Mouse (Mus musculus): ENCODE results near the gene C1qtnf12.

DNA sequence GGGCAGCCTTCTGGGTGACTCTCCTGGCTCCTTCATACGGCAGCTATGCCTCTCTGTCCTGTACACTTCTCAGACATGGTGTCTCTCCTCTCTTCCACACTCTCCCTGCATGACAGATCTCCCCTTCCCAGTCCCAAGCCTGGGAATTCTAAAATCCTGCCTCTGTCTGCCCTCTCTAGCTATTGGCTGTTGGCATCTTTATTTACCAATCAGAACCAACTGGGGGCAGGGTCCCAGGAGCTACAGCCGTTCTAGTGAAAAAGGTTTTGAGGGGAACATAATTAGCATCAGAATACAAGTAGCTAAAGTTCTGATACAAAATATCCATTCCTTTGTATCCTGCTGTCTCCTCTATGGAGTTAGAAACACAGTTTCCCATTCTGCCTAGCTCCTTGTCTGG lies 21.7 kb downstream of the C1qtnf12 start:
- TF ChIP-seq CTCF (IDR thresholded peaks at IDR 0.05; ENCODE audit: borderline replicate concordance, extremely low read depth, insufficient read depth, insufficient read length) (no peak), POLR2A (IDR thresholded peaks at IDR 0.05; ENCODE audit: borderline replicate concordance, extremely low read depth, insufficient read depth, insufficient read length, poor library complexity, severe bottlenecking) (no peak)

Measured in brain, embryonic 14.5 days (tissue).